Mouse (Mus musculus): ENCODE results near the gene Was. TPM values are rescaled to one million over a fixed set of nuclear protein-coding genes. Genes with fewer than 3 reads are reported as not detected.
A peak's percentile ranks its signal among the peaks of the same experiment; 100 is the strongest.

Was gene
- total and polyA plus RNA-seq, 3 experiments, result 146 to 167 TPM; not detected in 1

- TF ChIP-seq POLR2AphosphoS5 (IDR thresholded peaks at IDR 0.05; ENCODE audit: borderline replicate concordance, low read depth, low read length) (no peak), HCFC1 (IDR thresholded peaks at IDR 0.05; ENCODE audit: low read depth, low read length) (peak; percentile 80)
Observed at GRCm38 (mm10) chrX:8074430-8075014, 15.8 kb downstream of the Was start, which contains the start of gene Suv39h1 (continued).

DNA sequence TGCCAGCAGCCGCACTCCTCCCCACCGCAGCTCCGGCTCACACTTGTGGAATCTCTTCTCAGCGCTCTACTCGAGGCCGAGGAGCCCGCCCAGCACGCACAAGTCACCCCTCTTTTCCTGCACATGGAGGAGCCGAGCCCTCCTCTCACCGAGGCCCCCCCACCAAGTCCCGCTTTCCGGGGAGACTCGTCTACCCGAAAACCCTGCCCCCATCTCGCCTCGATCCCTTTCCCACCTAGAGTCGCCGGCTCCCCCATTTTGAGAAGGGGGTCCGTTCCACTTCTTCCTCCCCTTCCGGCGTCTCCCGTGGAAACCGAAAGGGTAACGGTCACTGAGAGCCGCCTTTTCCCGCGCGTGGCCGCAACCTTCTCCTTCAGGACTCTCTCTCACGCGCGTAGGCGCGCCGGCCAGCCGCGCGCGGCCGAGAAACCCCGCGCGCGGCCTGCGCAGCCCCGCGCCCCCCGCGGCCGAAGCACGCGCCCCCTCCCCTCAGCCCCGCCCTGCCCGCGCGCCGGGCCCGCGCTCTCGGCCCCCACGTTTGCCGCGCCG lies 16.3 kb downstream of the Was start:
- peaks cover 15 to 46% of the 10 kb centered on the region in 2 experiments for H3K36me3 ChIP-seq (ENCODE audit: control insufficient read depth in 1 of 2, insufficient read depth in 2 of 2, low read length in 2 of 2)
- no peaks in the 10 kb centered on the region for H3K9me3 ChIP-seq (replicated peaks; ENCODE audit: insufficient read depth, low read length)
- peak overlapping the region; percentile 98 for H3K9ac ChIP-seq (ENCODE audit: control insufficient read depth, low read depth, low read length, poor library complexity, severe bottlenecking)
- DNase-seq (ENCODE audit: low read depth, low spot score), result peak; percentile 74
- no peak; the same call in 1 of the 2 replicates for TF ChIP-seq MAX (IDR thresholded peaks at IDR 0.05; ENCODE audit: low read length)
- TF ChIP-seq CHD1 (IDR thresholded peaks at IDR 0.05; ENCODE audit: low read depth, low read length), result 0 out of 2 replicates have a peak, but pooled peaks have one; percentile 81
- peak; percentile 15; the same call in 1 of the 2 replicates for TF ChIP-seq E2F4 (IDR thresholded peaks at IDR 0.05; ENCODE audit: borderline replicate concordance, low read depth, low read length)
- TF ChIP-seq UBTF (IDR thresholded peaks at IDR 0.05; ENCODE audit: borderline replicate concordance, insufficient read depth, low read depth, low read length), result no peak
- TF ChIP-seq MXI1 (IDR thresholded peaks at IDR 0.05; ENCODE audit: low read depth, low read length), result peak; percentile 68
- TF ChIP-seq MAZ (IDR thresholded peaks at IDR 0.05; ENCODE audit: low read depth, low read length), result 0 out of 2 replicates have a peak, but pooled peaks have one; percentile 17
- peak; percentile 49; the same call in 1 of the 2 replicates for TF ChIP-seq SIN3A (IDR thresholded peaks at IDR 0.05; ENCODE audit: low read length)
- TF ChIP-seq NELFE (IDR thresholded peaks at IDR 0.05; ENCODE audit: low read depth, low read length), result no peak
- TF ChIP-seq TBP (IDR thresholded peaks at IDR 0.05; ENCODE audit: low read depth, low read length), result peak; percentile 44; the same call in 1 of the 2 replicates
- 0 out of 2 replicates have a peak, but pooled peaks have one; percentile 10 for TF ChIP-seq RCOR1 (IDR thresholded peaks at IDR 0.05; ENCODE audit: low read depth, low read length)
- TF ChIP-seq POLR2AphosphoS5 (IDR thresholded peaks at IDR 0.05; ENCODE audit: borderline replicate concordance, low read depth, low read length), result no peak
- peak overlapping the region; percentile 82 to 98 for H3K4me3 ChIP-seq (ENCODE audit: control insufficient read depth in 1 of 2, insufficient read depth in 1 of 2, low read depth in 2 of 2, low read length in 2 of 2)
- H3K4me1 ChIP-seq (ENCODE audit: control insufficient read depth in 1 of 2, insufficient read depth in 2 of 2, low read length in 2 of 2), result peaks cover 14 to 24% of the 10 kb centered on the region in 2 experiments
- H3K27ac ChIP-seq (ENCODE audit: control insufficient read depth, low read depth, low read length), result peak overlapping the region; percentile 88
- no peaks in the 10 kb centered on the region for H3K27me3 ChIP-seq (ENCODE audit: control insufficient read depth in 1 of 2, insufficient read depth in 2 of 2, low read length in 2 of 2)
- peaks cover 40% of the 10 kb centered on the region for H3K79me2 ChIP-seq (ENCODE audit: control insufficient read depth, insufficient read depth, low read length, poor library complexity)

DNA sequence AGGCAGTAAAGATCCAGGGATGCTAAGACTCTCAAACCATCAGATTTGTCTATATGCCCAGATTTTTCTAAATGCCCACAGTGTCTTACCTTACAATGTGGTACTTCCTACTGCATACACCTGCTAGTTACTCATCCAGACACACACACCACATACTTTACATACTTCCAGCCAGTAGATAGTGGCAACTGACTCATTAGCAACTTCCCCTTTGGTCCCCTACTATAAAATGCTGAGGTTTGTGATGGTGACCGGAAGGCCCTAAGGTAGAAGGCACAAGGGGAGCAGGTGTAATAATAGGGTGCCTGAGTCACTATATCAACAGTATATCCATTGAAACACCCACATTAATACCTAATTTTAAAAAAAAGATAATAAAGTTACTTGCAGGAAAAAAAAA lies 21.1 kb downstream of the Was start:
- Histone ChIP-seq H3K36me3 (ENCODE audit: control insufficient read depth in 1 of 2, insufficient read depth in 2 of 2, low read length in 2 of 2) (peaks cover 36 to 43% of the 10 kb centered on the region in 2 experiments), H3K9ac (ENCODE audit: control insufficient read depth, low read depth, low read length, poor library complexity, severe bottlenecking) (no peak overlapping the region), H3K79me2 (ENCODE audit: control insufficient read depth, insufficient read depth, low read length, poor library complexity) (peaks cover 43% of the 10 kb centered on the region), H3K27ac (ENCODE audit: control insufficient read depth, low read depth, low read length) (no peak overlapping the region), H3K4me1 (ENCODE audit: control insufficient read depth in 1 of 2, insufficient read depth in 2 of 2, low read length in 2 of 2) (peaks cover 9 to 22% of the 10 kb centered on the region in 2 experiments), H3K27me3 (ENCODE audit: control insufficient read depth in 1 of 2, insufficient read depth in 2 of 2, low read length in 2 of 2) (no peaks in the 10 kb centered on the region), H3K9me3 (replicated peaks; ENCODE audit: insufficient read depth, low read length) (no peaks in the 10 kb centered on the region), H3K4me3 (ENCODE audit: control insufficient read depth in 1 of 2, insufficient read depth in 1 of 2, low read depth in 2 of 2, low read length in 2 of 2) (no peak overlapping the region)
- peak; percentile 59 for DNase-seq (ENCODE audit: low read depth, low spot score)
- TF ChIP-seq ETS1 (IDR thresholded peaks at IDR 0.05; ENCODE audit: low read depth, low read length) (peak; percentile 10; the same call in 1 of the 2 replicates), NELFE (IDR thresholded peaks at IDR 0.05; ENCODE audit: low read depth, low read length) (no peak), RAD21 (IDR thresholded peaks at IDR 0.05; ENCODE audit: low read depth, low read length) (no peak), ZKSCAN1 (IDR thresholded peaks at IDR 0.05; ENCODE audit: low read depth, low read length) (no peak), SIN3A (IDR thresholded peaks at IDR 0.05; ENCODE audit: low read length) (no peak), GABPA (IDR thresholded peaks at IDR 0.05; ENCODE audit: low read depth, low read length) (no peak), MEF2A (IDR thresholded peaks at IDR 0.05; ENCODE audit: extremely low read depth, insufficient replicate concordance, low read depth, low read length, poor library complexity, severe bottlenecking) (no peak), TCF12 (IDR thresholded peaks at IDR 0.05; ENCODE audit: low read depth, low read length) (no peak), POLR2A (IDR thresholded peaks at IDR 0.05; ENCODE audit: control insufficient read depth in 1 of 2, insufficient read depth in 1 of 2, low read depth in 1 of 2, low read length in 2 of 2, poor library complexity in 1 of 2) (no peak), MAX (IDR thresholded peaks at IDR 0.05; ENCODE audit: low read length) (no peak), E2F4 (IDR thresholded peaks at IDR 0.05; ENCODE audit: borderline replicate concordance, low read depth, low read length) (no peak), GATA1 (IDR thresholded peaks at IDR 0.05; ENCODE audit: low read depth, low read length) (0 out of 2 replicates have a peak, but pooled peaks have one; percentile 21), EP300 (IDR thresholded peaks at IDR 0.05; ENCODE audit: low read depth in 1 of 2, low read length in 2 of 2) (peak; percentile 25 to 34; a peak in 2 of 4 replicates), MAZ (IDR thresholded peaks at IDR 0.05; ENCODE audit: low read depth, low read length) (no peak)
